ENCODE assay signal across 27 mouse cellular contexts in genomic region chr8:31036892-31037291, GRCm38 (mm10).
DNase-seq lines count a peak whose midpoint lies in the region; ATAC-seq and TF ChIP-seq lines count a peak whose summit lies in the region.
"Had no signal": no experiment of that assay in that cellular context is flagged by ENCODE, and none has a peak within 500 bp of the region (broad histone marks: within the 10 kb centered on the region; RNA-seq: fewer than 3 reads in every experiment).

No protein-coding gene starts in this region.

- no peak for TF ChIP-seq CTCF in intestine, postnatal 0 days (IDR thresholded peaks at IDR 0.05; ENCODE audit: low read depth)
- TF ChIP-seq CTCF in liver, postnatal 0 days (IDR thresholded peaks at IDR 0.05; ENCODE audit: low read depth) = no peak

- H3K9ac ChIP-seq in intestine, postnatal 0 days (ENCODE audit: low read depth, low read length) = no peak overlapping the region
- no peak overlapping the region for H3K9ac ChIP-seq in intestine, embryonic 16.5 days (ENCODE audit: low read depth, low read length)
- no peak overlapping the region for H3K9ac ChIP-seq in liver, postnatal 0 days (replicated peaks)
- H3K9ac ChIP-seq in liver, embryonic 11.5 days (ENCODE audit: low read depth, low read length) = no peak overlapping the region
- no peak overlapping the region for H3K9ac ChIP-seq in kidney, embryonic 16.5 days (replicated peaks; ENCODE audit: low read length)
- H3K9ac ChIP-seq: forebrain, embryonic 13.5 days; liver, embryonic 12.5 days; neural tube, embryonic 13.5 days had no signal

- DNase-seq in liver, postnatal 0 days = peak; percentile 41
- DNase-seq in liver, embryonic 11.5 days (ENCODE audit: low spot score) = no peak
- peak; percentile 12 for DNase-seq in kidney, postnatal 14 days
- DNase-seq in right cerebral cortex, postnatal 14 days = no peak
- DNase-seq: adrenal gland, adult 2 months; adrenal gland, postnatal 36 days; B cell, adult 2 months; cerebellum, adult 18-20 months; cerebellum, postnatal 10 days; gastrocnemius, postnatal 25 days; heart, adult 11 months; heart, postnatal 36 days; layer of hippocampus, adult 9-11 months; lung, adult 18-20 months; lung, postnatal 4 days; thymus, postnatal 4 days had no signal

- H3K4me3 ChIP-seq in intestine, postnatal 0 days (ENCODE audit: low read depth, low read length) = no peak overlapping the region
- no peak overlapping the region for H3K4me3 ChIP-seq in intestine, embryonic 16.5 days (ENCODE audit: low read length)
- H3K4me3 ChIP-seq in liver, postnatal 0 days (ENCODE audit: low read depth, low read length) = no peak overlapping the region
- H3K4me3 ChIP-seq in liver, embryonic 11.5 days (ENCODE audit: low read depth, low read length) = no peak overlapping the region
- no peak overlapping the region for H3K4me3 ChIP-seq in kidney, embryonic 16.5 days (ENCODE audit: low read length)
- H3K4me3 ChIP-seq: erythroblast, embryonic 14.5 days; forebrain, embryonic 13.5 days; liver, embryonic 12.5 days; megakaryocyte, embryonic 14.5 days; neural tube, embryonic 13.5 days had no signal

- H3K36me3 ChIP-seq in intestine, postnatal 0 days (ENCODE audit: control insufficient read depth, insufficient read depth) = no peaks in the 10 kb centered on the region
- no peaks in the 10 kb centered on the region for H3K36me3 ChIP-seq in intestine, embryonic 16.5 days (ENCODE audit: control insufficient read depth, insufficient read depth, low read length)
- no peaks in the 10 kb centered on the region for H3K36me3 ChIP-seq in liver, postnatal 0 days (replicated peaks; ENCODE audit: insufficient read depth, low read length)
- H3K36me3 ChIP-seq in liver, embryonic 11.5 days (ENCODE audit: control insufficient read depth, insufficient read depth, low read length) = no peaks in the 10 kb centered on the region
- no peaks in the 10 kb centered on the region for H3K36me3 ChIP-seq in kidney, embryonic 16.5 days (ENCODE audit: insufficient read depth, low read length)
- H3K36me3 ChIP-seq: liver, embryonic 12.5 days; neural tube, embryonic 13.5 days had no signal

- peak; percentile 45; the same call in 1 of the 2 replicates for ATAC-seq in intestine, postnatal 0 days
- no peak; the same call in 1 of the 2 replicates for ATAC-seq in intestine, embryonic 16.5 days
- peak; percentile 96 for ATAC-seq in liver, postnatal 0 days
- ATAC-seq in liver, embryonic 11.5 days (replicated peaks; ENCODE audit: low FRiP score) = no peak
- ATAC-seq in kidney, embryonic 16.5 days (ENCODE audit: low FRiP score, low TSS enrichment) = peak; percentile 58; the same call in 1 of the 2 replicates
- ATAC-seq: forebrain, embryonic 13.5 days; hindbrain, embryonic 16.5 days; liver, embryonic 12.5 days; lung, postnatal 0 days had no signal

- WGBS in intestine, postnatal 0 days = 33% methylated on average over 2 of the region's 2 CpGs
- 69% methylated on average over 2 of the region's 2 CpGs for WGBS in intestine, embryonic 16.5 days
- 39% methylated on average over 2 of the region's 2 CpGs for WGBS in liver, postnatal 0 days (ENCODE audit: insufficient replicate concordance)
- 64% methylated on average over 2 of the region's 2 CpGs for WGBS in liver, embryonic 11.5 days
- WGBS in kidney, embryonic 16.5 days = 59% methylated on average over 2 of the region's 2 CpGs

- no peaks in the 10 kb centered on the region for H3K27me3 ChIP-seq in intestine, postnatal 0 days (replicated peaks; ENCODE audit: control insufficient read depth, insufficient read depth, low read length)
- H3K27me3 ChIP-seq in intestine, embryonic 16.5 days (replicated peaks; ENCODE audit: control insufficient read depth, insufficient read depth, low read length) = no peaks in the 10 kb centered on the region
- H3K27me3 ChIP-seq in liver, postnatal 0 days (ENCODE audit: insufficient read depth, low read length) = no peaks in the 10 kb centered on the region
- H3K27me3 ChIP-seq in liver, embryonic 11.5 days (replicated peaks; ENCODE audit: control insufficient read depth, insufficient read depth, low read length) = no peaks in the 10 kb centered on the region
- H3K27me3 ChIP-seq in kidney, embryonic 16.5 days (ENCODE audit: insufficient read depth, low read length) = no peaks in the 10 kb centered on the region
- H3K27me3 ChIP-seq: liver, embryonic 12.5 days; megakaryocyte, embryonic 14.5 days; neural tube, embryonic 13.5 days had no signal

- H3K4me2 ChIP-seq in intestine, postnatal 0 days (replicated peaks; ENCODE audit: low read depth) = no peak overlapping the region
- no peak overlapping the region for H3K4me2 ChIP-seq in intestine, embryonic 16.5 days (ENCODE audit: low read depth, low read length)
- H3K4me2 ChIP-seq in liver, postnatal 0 days (ENCODE audit: low read depth, low read length) = no peak overlapping the region
- H3K4me2 ChIP-seq in liver, embryonic 11.5 days = no peak overlapping the region
- no peak overlapping the region for H3K4me2 ChIP-seq in kidney, embryonic 16.5 days (replicated peaks; ENCODE audit: low read depth, low read length)
- H3K4me2 ChIP-seq: heart, embryonic 11.5 days; liver, embryonic 12.5 days; neural tube, embryonic 13.5 days had no signal

- H3K4me1 ChIP-seq in intestine, postnatal 0 days (replicated peaks; ENCODE audit: control insufficient read depth, insufficient read depth, low read length) = no peaks in the 10 kb centered on the region
- peaks cover 6% of the 10 kb centered on the region for H3K4me1 ChIP-seq in intestine, embryonic 16.5 days (ENCODE audit: control insufficient read depth, insufficient read depth, low read length)
- H3K4me1 ChIP-seq in liver, postnatal 0 days (ENCODE audit: insufficient read depth) = no peaks in the 10 kb centered on the region; the same call in 1 of the 2 replicates
- H3K4me1 ChIP-seq in liver, embryonic 11.5 days (replicated peaks; ENCODE audit: control insufficient read depth, insufficient read depth, low read length) = no peaks in the 10 kb centered on the region; the same call in 1 of the 2 replicates
- H3K4me1 ChIP-seq in kidney, embryonic 16.5 days (ENCODE audit: insufficient read depth, low read length) = peaks cover 10% of the 10 kb centered on the region

- H3K27ac ChIP-seq in intestine, postnatal 0 days (ENCODE audit: low read depth, low read length) = no peak overlapping the region
- H3K27ac ChIP-seq in intestine, embryonic 16.5 days (ENCODE audit: low read length) = no peak overlapping the region
- H3K27ac ChIP-seq in liver, postnatal 0 days (ENCODE audit: low read depth) = no peak overlapping the region
- no peak overlapping the region for H3K27ac ChIP-seq in liver, embryonic 11.5 days (ENCODE audit: low read depth, low read length)
- no peak overlapping the region for H3K27ac ChIP-seq in kidney, embryonic 16.5 days (ENCODE audit: low read length)
- H3K27ac ChIP-seq: forebrain, embryonic 13.5 days; liver, embryonic 12.5 days; neural tube, embryonic 13.5 days had no signal

- no peak for TF ChIP-seq EP300 in liver, postnatal 0 days (IDR thresholded peaks at IDR 0.05; ENCODE audit: low read depth)

- H3K9me3 ChIP-seq in intestine, postnatal 0 days (ENCODE audit: control insufficient read depth) = no peaks in the 10 kb centered on the region
- H3K9me3 ChIP-seq in intestine, embryonic 16.5 days (ENCODE audit: control insufficient read depth, low read length) = no peaks in the 10 kb centered on the region
- H3K9me3 ChIP-seq in liver, postnatal 0 days (ENCODE audit: low read length) = no peaks in the 10 kb centered on the region
- H3K9me3 ChIP-seq in liver, embryonic 11.5 days (ENCODE audit: control insufficient read depth, low read length) = no peaks in the 10 kb centered on the region
- H3K9me3 ChIP-seq in kidney, embryonic 16.5 days (ENCODE audit: low read length) = no peaks in the 10 kb centered on the region
- H3K9me3 ChIP-seq: forebrain, embryonic 13.5 days; liver, embryonic 12.5 days; megakaryocyte, embryonic 14.5 days; neural tube, embryonic 13.5 days had no signal

Comparison
In these comparisons a context has a peak if more than half of its experiments do, and no peak if none do; other contexts are left out.
1. ATAC-seq: peak in intestine, postnatal 0 days (single experiment), liver, postnatal 0 days (single experiment) and kidney, embryonic 16.5 days (single experiment); none in intestine, embryonic 16.5 days (single experiment) and liver, embryonic 11.5 days (single experiment).
2. DNase-seq: peak in liver, postnatal 0 days (single experiment) and kidney, postnatal 14 days (single experiment); none in liver, embryonic 11.5 days (single experiment) and right cerebral cortex, postnatal 14 days (single experiment).